Mouse (Mus musculus) liver, adult 2 months (tissue): Measurements from ENCODE around the gene Rpl23.

Experiments
- CTCF ChIP-seq: fragments of 200-500 bp; IDR thresholded peaks from 2 replicates; pipeline ENCODE4 v1.5.1; 2011; ENCODE audit warnings: low read depth, low read length, control low read depth
- POLR2A ChIP-seq: fragments of 200-500 bp; IDR thresholded peaks from 2 replicates; pipeline ENCODE4 v1.6.1; 2011; ENCODE audit warnings: low read length, control low read depth; ENCODE audit not compliant: insufficient read depth; ENCODE audit errors: extremely low read depth

DNA sequence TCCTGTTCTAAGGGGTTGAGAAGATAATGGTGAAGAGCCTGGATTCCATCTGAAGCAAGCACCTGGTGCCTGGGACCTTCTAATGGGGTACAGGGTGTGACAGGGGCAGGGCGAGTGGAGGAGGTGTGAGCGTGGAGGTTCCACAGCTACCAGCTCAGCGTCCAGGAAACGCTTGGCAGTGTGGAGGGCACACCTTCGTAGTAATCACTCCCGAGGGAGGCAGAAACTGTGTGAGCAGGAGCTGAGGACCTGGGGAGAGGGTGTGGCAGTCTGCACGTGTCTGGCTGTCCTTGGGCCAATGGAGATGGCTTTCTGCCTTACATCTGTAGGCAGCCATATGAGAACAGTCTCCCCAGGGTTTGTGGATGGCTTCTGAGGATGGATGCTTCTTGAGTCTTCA, 30.8 kb upstream of the Rpl23 start:
- TF ChIP-seq CTCF: no peak
- no peak for TF ChIP-seq POLR2A
